Mouse (Mus musculus) heart, postnatal 10 days (tissue): Measurements from ENCODE around the gene Grk4. TPM values are rescaled to one million over a fixed set of nuclear protein-coding genes. Genes with fewer than 3 reads are reported as not detected.

Experiments
- DNase-seq, 2 experiments: peaks; one replicate each; pipeline ENCODE4 v3.0.0; 2021
- intact Hi-C: fragments of 180-260 bp; cut with DNase I; formaldehyde crosslinking; loops from one replicate; pipeline ENCODE4 v1.15.1; 2025
- total RNA-seq, 2 experiments: library from RNA; stranded (reverse); gene quantifications; 2 replicates each; pipeline ENCODE4 v1.2.3; 2021

Gene Grk4
- 1 to 10 TPM; 2.1 to 2.3 TPM for total RNA-seq

- intact Hi-C loops: loop anchor here (5.0 kb wide), 1 partner anchor 382 kb away; the partner anchor contains the start of gene Hgfac
- DNase-seq: peak; percentile 100
Measured at GRCm38 (mm10) chr5:34659686-34660590, at the start of gene Grk4, which contains the start of gene Nop14. TSS of gene Grk4 (plus strand) at chr5:34660379. TSS of gene Nop14 (minus strand) at chr5:34660148.

DNA sequence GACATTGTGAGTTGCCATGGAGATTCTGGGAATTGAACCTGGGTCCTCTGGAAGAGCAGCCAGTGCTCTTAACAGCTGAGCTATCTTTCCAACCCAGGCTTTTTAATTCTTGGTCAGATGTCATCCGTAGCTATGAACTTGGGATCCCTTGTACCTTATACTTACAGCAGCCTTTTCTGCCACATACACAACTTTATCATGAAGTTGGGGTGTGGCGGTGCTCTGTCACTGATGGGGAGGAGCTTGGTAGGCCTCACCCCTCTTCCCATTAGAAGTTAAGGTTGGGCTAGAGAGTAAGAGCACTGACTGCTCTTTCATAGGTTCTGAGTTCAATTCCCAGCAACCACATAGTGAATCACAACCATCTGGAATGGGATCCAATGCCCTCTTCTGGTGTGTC, 27.2 kb upstream of the Grk4 start:
- no peak for DNase-seq
- intact Hi-C loops: no loop called here

GRCm38 (mm10) chr5:34633641-34634040, 26.5 kb upstream of the Grk4 start:
- intact Hi-C loops: no loop called here
- peak; percentile 35 to 40 for DNase-seq

DNA sequence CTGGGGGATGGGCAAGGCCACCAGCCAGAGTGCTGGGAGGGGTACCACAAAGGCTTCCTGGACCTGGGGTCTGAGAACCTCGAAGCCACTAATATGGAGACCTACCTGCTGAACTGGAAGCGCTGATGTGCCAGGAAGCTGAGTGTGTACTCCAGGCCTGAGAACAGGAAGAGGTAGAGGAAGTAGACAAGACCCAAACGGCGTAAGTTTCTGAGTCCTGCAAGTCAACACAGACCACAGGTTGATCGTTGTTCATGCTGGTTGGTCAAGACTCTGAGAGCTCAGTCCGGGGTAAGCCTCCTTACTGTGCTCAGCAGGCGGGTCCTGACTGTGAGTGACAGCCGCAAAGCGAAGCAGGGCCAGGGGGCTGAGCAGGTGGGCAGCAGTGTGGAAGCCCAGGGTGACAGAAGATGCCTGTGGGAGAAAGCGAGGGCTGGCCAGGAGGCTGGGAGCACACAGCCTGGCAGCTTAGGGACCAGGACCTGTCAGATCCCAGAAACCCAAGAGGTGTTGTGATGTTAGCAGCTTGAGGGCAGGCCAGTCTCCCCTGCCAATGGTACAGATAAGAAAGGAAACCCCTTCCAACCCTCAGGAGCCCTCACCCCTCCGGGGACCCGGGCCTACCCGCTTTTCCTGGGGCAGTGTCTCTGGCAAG, 25.3 kb upstream of the Grk4 start:
- DNase-seq: peak in 1 of 2 experiments; percentile 12
- intact Hi-C loops: loop anchor here (5.0 kb wide), 1 partner anchor 88 kb away; no protein-coding TSS in a partner anchor

- DNase-seq: peak in 1 of 2 experiments; percentile 44
- intact Hi-C loops: loop anchor here (2.0 to 5.0 kb wide), 2 partner anchors 88 to 117 kb away; no protein-coding TSS in a partner anchor
Measured at GRCm38 (mm10) chr5:34635665-34636192, 24.4 kb upstream of the Grk4 start.

GRCm38 (mm10) chr5:34636481-34637287, 23.5 kb upstream of the Grk4 start, which contains the start of gene Mfsd10:
TSS of gene Mfsd10 (minus strand) at chr5:34637212.
- intact Hi-C loops: loop anchor here (2.0 to 5.0 kb wide), 2 partner anchors 89 to 118 kb away; no protein-coding TSS in a partner anchor
- DNase-seq: peak; percentile 86 to 89

- intact Hi-C loops: loop anchor here (2.0 to 5.0 kb wide), 2 partner anchors 90 to 119 kb away; no protein-coding TSS in a partner anchor
- DNase-seq: no peak
Measured at GRCm38 (mm10) chr5:34637591-34638156, 22.5 kb upstream of the Grk4 start.

DNA sequence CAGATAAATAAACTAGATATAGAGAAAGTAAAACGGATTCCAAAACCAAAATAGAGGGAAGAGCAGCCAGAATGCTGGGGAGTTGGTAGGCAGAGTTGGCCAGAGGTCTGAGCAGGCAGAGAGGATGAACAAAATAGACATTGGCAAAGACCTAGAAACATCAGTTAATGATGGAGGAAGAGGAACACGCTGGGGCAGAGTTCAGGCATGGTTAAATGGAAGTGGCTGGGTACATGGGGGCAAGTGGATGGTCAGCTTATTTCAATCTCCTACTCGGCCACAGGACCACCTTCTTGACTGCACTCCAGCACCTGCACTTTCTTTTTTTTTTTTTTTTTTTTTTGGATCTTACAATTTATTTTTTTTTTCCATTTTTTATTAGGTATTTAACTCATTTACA, 18.2 kb upstream of the Grk4 start:
- no peak for DNase-seq
- intact Hi-C loops: loop anchor here (10.0 kb wide), 1 partner anchor 207 kb away; no protein-coding TSS in a partner anchor

DNA sequence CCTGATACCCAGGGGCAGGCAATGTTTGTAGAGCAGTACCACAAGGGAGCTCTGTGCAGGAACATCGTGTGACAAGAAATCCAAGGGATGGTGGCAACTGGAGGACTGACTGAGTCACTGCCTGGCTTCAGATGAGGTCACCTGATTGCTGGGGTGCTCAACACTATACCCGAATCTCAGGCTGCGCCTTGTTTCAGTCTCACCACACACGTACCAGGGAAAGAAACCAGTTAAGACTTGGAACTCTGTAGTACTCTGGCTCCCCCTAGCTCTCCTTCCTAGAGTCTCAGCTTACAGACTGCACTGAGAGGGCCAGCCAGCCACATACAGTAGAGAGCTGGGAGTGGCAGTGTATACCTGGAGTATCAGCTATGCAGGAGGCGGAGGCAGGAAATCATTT, 17.2 kb upstream of the Grk4 start:
- intact Hi-C loops: loop anchor here (10.0 kb wide), 1 partner anchor 208 kb away; no protein-coding TSS in a partner anchor
- DNase-seq: peak; percentile 61 to 66

GRCm38 (mm10) chr5:34647581-34647980, 12.6 kb upstream of the Grk4 start:
- intact Hi-C loops: loop anchor here (10.0 kb wide), 1 partner anchor 213 kb away; no protein-coding TSS in a partner anchor
- DNase-seq: peak; percentile 38 to 74

DNA sequence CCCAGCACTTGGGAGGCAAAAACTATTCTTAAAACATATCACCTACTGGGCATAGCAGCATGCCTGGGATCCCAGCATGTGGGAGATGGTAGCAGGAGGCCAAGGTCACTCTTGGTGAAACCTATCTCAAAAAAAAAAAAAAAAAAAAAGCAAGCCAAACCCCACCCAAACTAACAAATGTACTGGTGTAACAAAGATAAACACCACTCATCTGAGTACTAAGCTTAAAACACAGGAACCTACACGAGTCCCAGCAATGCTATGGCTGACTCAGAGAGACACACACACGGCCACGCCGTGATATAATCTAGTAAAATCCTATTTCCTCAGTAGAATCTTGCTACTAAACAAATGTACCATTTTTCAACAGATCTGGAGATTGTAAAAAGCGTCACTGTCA, 7.2 kb upstream of the Grk4 start:
- intact Hi-C loops: no loop called here
- DNase-seq: no peak

- no peak for DNase-seq
- intact Hi-C loops: no loop called here
Measured at GRCm38 (mm10) chr5:34654881-34655280, 5.3 kb upstream of the Grk4 start.

DNA sequence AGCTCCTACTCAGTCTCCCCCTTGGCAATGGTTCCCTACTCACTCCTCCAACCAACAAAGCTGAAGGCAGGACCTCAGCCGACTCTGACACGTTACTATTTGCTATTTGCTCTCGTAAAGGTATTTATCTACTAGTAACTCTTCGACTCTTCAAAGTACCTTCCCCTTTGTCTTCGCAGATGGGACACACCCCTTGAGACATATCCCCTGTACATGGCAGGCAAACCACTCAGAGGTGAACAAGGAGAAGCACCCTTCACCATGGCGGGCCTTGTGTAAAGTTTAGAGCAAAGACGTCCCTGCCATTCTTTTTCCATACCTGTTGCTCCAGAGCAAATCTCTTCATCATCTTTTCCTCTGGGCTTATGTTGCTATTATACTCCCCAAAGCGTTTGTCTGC, 2.6 kb upstream of the Grk4 start:
- intact Hi-C loops: no loop called here
- no peak for DNase-seq

DNA sequence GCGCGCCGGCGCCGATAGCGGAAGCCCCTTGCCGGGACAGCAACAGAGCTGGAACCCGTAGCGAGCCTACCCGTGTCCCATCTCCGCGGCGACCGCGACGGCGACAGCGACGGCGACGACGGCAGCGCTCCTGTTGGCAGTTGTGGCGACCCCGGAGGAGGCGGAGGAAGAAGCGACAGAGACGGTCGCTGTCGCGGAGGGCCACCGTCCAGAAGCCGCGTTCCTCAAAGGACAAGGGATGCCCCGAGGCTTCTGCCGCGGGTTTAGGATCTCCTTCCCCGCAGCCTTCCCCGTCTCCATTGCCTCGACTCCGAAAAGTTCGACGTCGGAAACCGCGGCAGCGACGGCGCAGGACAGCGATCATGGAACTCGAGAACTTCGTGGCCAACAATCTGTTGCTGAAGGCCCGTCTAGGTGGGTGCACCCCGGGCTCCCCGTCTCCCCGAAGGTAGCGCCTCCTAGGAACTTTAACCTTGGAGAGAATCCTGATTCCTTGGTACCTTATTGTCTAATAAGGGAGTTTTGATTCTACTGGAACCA, 482 bp downstream of the Grk4 start:
- intact Hi-C loops: loop anchor here (1.0 to 5.0 kb wide), 2 partner anchors 101 to 382 kb away; partner anchors contain the start of genes Hgfac and Htt
- DNase-seq: no peak

GRCm38 (mm10) chr5:34661909-34662308, 1.7 kb downstream of the Grk4 start:
- DNase-seq: no peak
- intact Hi-C loops: loop anchor here (1.0 to 5.0 kb wide), 2 partner anchors 99 to 380 kb away; partner anchors contain the start of genes Hgfac and Htt

- intact Hi-C loops: loop anchor here (5.0 kb wide), 1 partner anchor 379 kb away; the partner anchor contains the start of gene Hgfac
- DNase-seq: no peak
Measured at GRCm38 (mm10) chr5:34663231-34663630, 3.1 kb downstream of the Grk4 start.

GRCm38 (mm10) chr5:34669493-34669892, 9.3 kb downstream of the Grk4 start:
- intact Hi-C loops: no loop called here
- DNase-seq: no peak

DNA sequence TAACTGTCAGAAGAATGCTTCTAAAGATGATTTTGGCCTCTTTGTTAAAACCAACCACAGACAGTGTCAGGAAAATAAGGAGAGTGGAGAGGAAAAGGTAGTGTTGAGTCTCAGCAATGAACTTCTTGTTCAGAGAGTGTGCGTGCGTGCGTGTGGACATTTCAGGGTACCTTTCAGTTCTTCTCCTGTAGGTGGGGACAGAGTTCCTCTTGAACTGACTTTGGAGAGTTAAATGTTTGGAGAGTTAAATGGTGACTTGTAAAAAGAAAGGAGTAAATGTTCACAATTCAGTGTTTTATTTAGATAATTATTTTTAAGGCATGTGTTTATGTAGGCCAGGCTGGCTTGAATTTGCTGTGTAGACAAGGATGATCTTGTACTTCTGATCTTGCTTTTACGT, 10.1 kb downstream of the Grk4 start:
- intact Hi-C loops: no loop called here
- DNase-seq: no peak

DNA sequence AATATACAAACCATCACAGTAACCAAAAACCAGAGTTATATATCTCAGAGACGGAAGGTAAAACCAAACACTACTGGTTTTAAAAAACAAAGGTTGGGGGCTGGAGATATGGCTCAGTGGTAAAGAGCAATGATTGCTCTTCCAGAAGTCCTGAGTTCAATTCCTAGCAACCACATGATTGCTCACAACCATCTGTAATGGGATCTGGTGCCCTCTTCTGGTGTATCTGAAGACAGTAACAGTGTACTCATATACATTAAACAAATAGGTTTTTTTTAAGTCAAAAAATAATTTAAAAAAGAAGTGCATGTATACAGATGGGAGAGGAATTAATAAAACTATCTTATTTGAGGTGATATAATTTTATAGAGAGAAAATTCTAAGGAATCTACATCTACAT, 29.7 kb downstream of the Grk4 start:
- intact Hi-C loops: no loop called here
- DNase-seq: no peak
